Mouse (Mus musculus) testis, adult 2 months (tissue): ENCODE data around the gene Kcnc3. TPM values are rescaled to one million over a fixed set of nuclear protein-coding genes. Genes with fewer than 3 reads are reported as not detected.

Experiments used
- H3K27ac ChIP-seq: fragments of 200-500 bp; 2 replicates; pipeline ENCODE4 v1.5.1; 2012; ENCODE audit warnings: low read depth, low read length; ENCODE audit not compliant: control insufficient read depth, insufficient read depth
- H3K27me3 ChIP-seq: fragments of 200-500 bp; 2 replicates; pipeline ENCODE4 v1.6.1; 2012; ENCODE audit warnings: mild to moderate bottlenecking, low read length, moderate library complexity; ENCODE audit not compliant: control insufficient read depth, insufficient read depth
- H3K36me3 ChIP-seq: fragments of 200-500 bp; 2 replicates; pipeline ENCODE4 v1.6.1; 2012; ENCODE audit warnings: mild to moderate bottlenecking, low read length; ENCODE audit not compliant: control insufficient read depth, insufficient read depth
- H3K4me1 ChIP-seq: fragments of 200-500 bp; 2 replicates; pipeline ENCODE4 v1.6.1; 2012; ENCODE audit warnings: low read length; ENCODE audit not compliant: control insufficient read depth, insufficient read depth
- H3K4me3 ChIP-seq: fragments of 200-500 bp; 2 replicates; pipeline ENCODE4 v1.5.1; 2012; ENCODE audit warnings: low read depth, mild to moderate bottlenecking, low read length, moderate library complexity, mixed read lengths; ENCODE audit not compliant: control insufficient read depth
- CTCF ChIP-seq: fragments of 200-500 bp; IDR thresholded peaks from 2 replicates; pipeline ENCODE4 v1.5.1; 2012; ENCODE audit warnings: low read depth, mild to moderate bottlenecking, inconsistent platforms, low read length, moderate library complexity; ENCODE audit not compliant: control insufficient read depth, insufficient read depth, insufficient replicate concordance
- POLR2A ChIP-seq: fragments of 200-500 bp; IDR thresholded peaks from 2 replicates; pipeline ENCODE4 v1.6.1; 2012; ENCODE audit warnings: low read depth, mild to moderate bottlenecking, inconsistent platforms, low read length, moderate library complexity; ENCODE audit not compliant: control insufficient read depth
- polyA plus RNA-seq: library from polyadenylated mRNA; depleted of rRNA; stranded (reverse); fragments of >200 nt; gene quantifications from 2 replicates; pipeline ENCODE4 v1.2.3, GENCODE M21; 2012

The Kcnc3 gene
- polyA plus RNA-seq, 1 experiment: 0.70 TPM

GRCm38 (mm10) chr7:44617059-44617458 is 26.6 kb downstream of the Kcnc3 start:
- TF ChIP-seq POLR2A (no peak), CTCF (peak; percentile 29; the same call in 1 of the 2 replicates)
- Histone ChIP-seq H3K27me3 (no peaks in the 10 kb centered on the region), H3K4me1 (no peaks in the 10 kb centered on the region; the same call in 1 of the 2 replicates), H3K4me3 (no peak overlapping the region), H3K36me3 (no peaks in the 10 kb centered on the region), H3K27ac (no peak overlapping the region)

GRCm38 (mm10) chr7:44623714-44624542 is 33.5 kb downstream of the Kcnc3 start:
- Histone ChIP-seq H3K36me3 (no peaks in the 10 kb centered on the region), H3K27me3 (no peaks in the 10 kb centered on the region), H3K4me1 (no peaks in the 10 kb centered on the region), H3K4me3 (no peak overlapping the region), H3K27ac (no peak overlapping the region)
- no peak for TF ChIP-seq CTCF
- TF ChIP-seq POLR2A: no peak

DNA sequence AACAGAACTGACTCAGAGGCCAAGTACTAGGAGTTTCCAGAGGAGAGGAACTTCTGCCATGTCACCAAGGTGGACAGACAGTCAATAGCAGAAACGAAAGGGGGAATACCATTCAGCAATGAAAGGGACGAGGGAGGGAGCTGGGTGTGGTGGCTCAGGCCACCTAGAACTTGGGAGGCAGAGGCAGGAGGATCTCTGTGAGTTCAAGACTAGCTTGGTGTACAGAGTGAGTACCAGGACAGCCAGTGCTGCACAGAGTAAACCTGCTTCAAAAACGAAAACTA is 34.0 kb downstream of the Kcnc3 start:
- Histone ChIP-seq H3K4me3 (no peak overlapping the region), H3K27me3 (no peaks in the 10 kb centered on the region), H3K36me3 (no peaks in the 10 kb centered on the region), H3K27ac (no peak overlapping the region), H3K4me1 (no peaks in the 10 kb centered on the region)
- no peak for TF ChIP-seq POLR2A
- TF ChIP-seq CTCF: no peak

DNA sequence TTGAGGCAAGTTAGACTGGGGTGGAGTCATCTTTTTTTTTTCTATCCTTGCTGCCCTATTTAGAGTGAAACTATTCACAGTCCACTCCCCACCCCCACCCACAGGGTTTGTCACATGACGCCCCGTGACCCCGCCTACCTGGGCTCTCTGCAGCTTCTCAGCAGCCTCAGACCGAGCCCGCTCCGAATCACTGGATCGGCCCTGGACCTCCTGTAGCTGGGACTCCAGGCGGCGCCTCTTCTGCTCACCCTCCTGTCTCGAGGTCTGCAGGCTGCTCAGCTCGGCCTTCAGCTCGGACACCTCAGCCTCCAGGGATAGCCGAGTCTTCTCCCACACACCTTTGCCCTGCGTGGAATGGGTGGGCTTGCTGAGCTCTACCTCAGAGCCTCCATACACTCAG is 34.4 kb downstream of the Kcnc3 start:
- peaks cover under 1% of the 10 kb centered on the region; the same call in 1 of the 2 replicates for H3K4me1 ChIP-seq
- no peaks in the 10 kb centered on the region for H3K36me3 ChIP-seq
- H3K27ac ChIP-seq: no peak overlapping the region
- no peak overlapping the region for H3K4me3 ChIP-seq
- H3K27me3 ChIP-seq: no peaks in the 10 kb centered on the region
- no peak for TF ChIP-seq CTCF
- no peak for TF ChIP-seq POLR2A

DNA sequence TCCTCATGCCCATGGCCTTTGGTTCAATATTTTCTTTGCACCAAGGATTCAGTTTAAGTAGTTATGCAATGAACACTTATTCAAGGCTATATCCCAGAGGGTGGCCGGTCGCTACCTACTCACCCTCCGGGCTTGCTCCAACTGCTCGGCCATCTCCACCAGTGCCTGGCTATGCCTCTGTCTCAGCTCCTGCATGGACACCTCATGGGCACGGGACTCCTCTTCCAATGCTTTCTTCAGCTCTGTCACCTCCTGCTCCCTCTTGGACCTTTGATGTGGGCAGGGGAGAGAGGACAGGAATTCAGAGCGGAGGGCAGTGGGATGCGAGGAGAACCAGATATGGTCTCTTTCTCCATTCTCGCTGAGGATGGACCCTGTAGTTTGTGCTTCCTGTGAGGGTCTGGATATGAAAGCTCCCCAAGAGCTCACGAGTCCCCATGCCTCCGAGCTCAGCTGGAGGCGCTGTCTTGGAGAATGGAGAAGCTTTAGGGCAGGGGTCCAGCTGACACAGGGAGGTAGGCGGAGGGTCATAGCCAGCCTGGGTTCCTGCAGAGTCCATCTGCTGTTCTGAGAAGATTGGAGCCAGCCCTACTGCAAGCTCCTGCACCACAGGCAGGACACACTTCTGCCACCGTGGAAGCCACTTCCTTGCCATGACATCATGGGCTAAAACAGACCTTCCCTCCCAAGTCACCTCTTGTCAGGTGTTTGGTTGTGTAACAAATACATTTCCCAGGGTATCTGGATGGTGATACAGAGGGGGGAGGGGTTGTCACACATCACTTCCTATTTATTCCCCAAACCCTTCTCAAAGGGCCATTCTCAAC is 35.0 kb downstream of the Kcnc3 start:
- TF ChIP-seq POLR2A: no peak
- TF ChIP-seq CTCF: no peak
- H3K4me3 ChIP-seq: no peak overlapping the region
- H3K27ac ChIP-seq: no peak overlapping the region
- H3K4me1 ChIP-seq: peaks cover 4% of the 10 kb centered on the region; the same call in 1 of the 2 replicates
- no peaks in the 10 kb centered on the region for H3K36me3 ChIP-seq
- H3K27me3 ChIP-seq: no peaks in the 10 kb centered on the region

DNA sequence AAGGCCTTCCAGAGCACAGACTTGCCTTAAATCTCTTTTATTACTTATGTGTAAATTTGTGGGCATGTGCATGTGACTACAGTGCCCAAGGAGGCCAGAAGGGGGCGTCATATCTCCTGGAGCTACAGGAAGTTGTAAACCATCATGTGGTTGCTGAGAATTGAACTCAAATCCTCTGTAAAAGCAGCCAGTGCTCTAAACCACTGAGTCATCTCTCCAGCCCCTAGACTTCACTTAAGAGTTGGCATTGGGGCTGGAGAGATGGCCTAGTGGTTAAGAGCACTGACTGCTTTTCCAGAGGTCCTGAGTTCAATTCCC is 35.6 kb downstream of the Kcnc3 start:
- TF ChIP-seq CTCF (no peak), POLR2A (no peak)
- Histone ChIP-seq H3K4me3 (no peak overlapping the region), H3K27me3 (no peaks in the 10 kb centered on the region), H3K4me1 (peaks cover 6% of the 10 kb centered on the region; the same call in 1 of the 2 replicates), H3K27ac (no peak overlapping the region), H3K36me3 (no peaks in the 10 kb centered on the region)

DNA sequence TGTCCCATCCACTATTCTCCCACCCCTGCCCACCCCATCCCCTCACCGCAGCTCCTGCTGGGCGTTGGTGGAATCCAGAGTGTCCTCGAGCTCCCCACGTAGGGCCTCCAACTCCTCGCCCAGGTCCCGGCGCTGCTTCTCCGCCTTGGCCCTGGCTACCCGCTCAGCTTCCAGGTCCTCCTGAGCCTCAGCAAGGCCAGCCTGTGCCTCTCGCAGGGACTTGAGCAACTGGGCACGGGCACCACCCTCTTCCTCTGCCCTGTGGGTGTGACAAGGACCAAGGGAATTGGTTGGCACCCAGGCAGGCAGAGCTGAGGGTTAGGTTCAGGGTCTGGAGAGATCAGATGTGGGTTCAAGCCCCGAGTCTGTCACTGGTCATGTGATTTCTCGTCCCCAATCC is 36.5 kb downstream of the Kcnc3 start:
- no peak overlapping the region for H3K4me3 ChIP-seq
- H3K36me3 ChIP-seq: no peaks in the 10 kb centered on the region
- no peak for TF ChIP-seq CTCF
- no peaks in the 10 kb centered on the region for H3K27me3 ChIP-seq
- no peak overlapping the region for H3K27ac ChIP-seq
- H3K4me1 ChIP-seq: peaks cover 6% of the 10 kb centered on the region; the same call in 1 of the 2 replicates

- Histone ChIP-seq H3K27me3 (no peaks in the 10 kb centered on the region), H3K4me1 (peaks cover 16% of the 10 kb centered on the region), H3K27ac (no peak overlapping the region), H3K36me3 (no peaks in the 10 kb centered on the region), H3K4me3 (no peak overlapping the region)
- TF ChIP-seq CTCF (no peak), POLR2A (no peak)
Observed at GRCm38 (mm10) chr7:44628402-44629034, 38.1 kb downstream of the Kcnc3 start.
